Mouse (Mus musculus) G1E (cell line): ENCODE results near the gene Pitpnm1.

ENCODE experiments used
- CTCF ChIP-seq: IDR thresholded peaks from 2 replicates; pipeline ENCODE4 v1.5.1; 2012; ENCODE audit warnings: low read depth, low read length, inconsistent platforms, mixed read lengths
- POLR2AphosphoS5 ChIP-seq: IDR thresholded peaks from 2 replicates; pipeline ENCODE4 v1.6.1; 2012; ENCODE audit warnings: low read depth, low read length, inconsistent platforms; ENCODE audit not compliant: insufficient replicate concordance
- TAL1 ChIP-seq: conservative IDR thresholded peaks from 2 replicates; pipeline ENCODE4 v1.6.1; 2012; ENCODE audit warnings: low read depth, low read length, inconsistent platforms, mixed read lengths

DNA sequence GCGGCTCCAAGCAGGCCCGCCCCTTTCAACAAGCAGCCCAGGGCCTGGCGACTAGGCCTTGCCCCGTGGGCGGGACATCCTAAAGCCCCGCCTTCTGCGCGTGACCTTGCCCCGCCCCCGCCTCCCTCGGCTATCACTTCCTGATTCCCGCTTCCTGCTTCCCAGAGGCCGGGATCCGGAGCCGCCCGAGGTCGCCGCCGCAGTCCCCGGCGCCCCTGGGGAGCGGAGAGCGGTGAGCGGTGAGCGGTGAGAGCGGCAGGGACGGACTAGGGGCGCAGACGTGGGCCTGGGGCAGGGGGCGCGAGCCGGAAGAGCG, 48.7 kb downstream of the Pitpnm1 start, which contains the start of gene Coro1b:
- no peak for TF ChIP-seq CTCF
- TF ChIP-seq TAL1 = no peak
- TF ChIP-seq POLR2AphosphoS5 = no peak
